Mouse (Mus musculus): ENCODE measurements at regions not wholly inside any gene's neighbourhood (a gene's known extent, or its start where the extent isn't known, plus 50 kb on each side); places are given as distances from the start of the nearest gene placed in this dataset.

GRCm38 (mm10) chr15:14000952-14001351, 827.5 kb upstream of the Cdh6 start:
- DNase-seq (ENCODE audit: low read depth, low spot score) (no peak), ATAC-seq (no peak)
- POLR2A ChIA-PET: interaction anchor here (0.6 kb wide), 1 partner anchor 1380 kb away, joined by 4 read pairs; no protein-coding TSS in a partner anchor
- CTCF ChIA-PET: no interaction called here
- H3K27me3 ChIP-seq: peaks cover 6% of the 10 kb centered on the region
- in situ Hi-C loops (cut with MboI; ENCODE audit: low pct_unique_long_range_greater_than_20kb): no loop called here
- no peak for TF ChIP-seq CTCF (IDR thresholded peaks at IDR 0.05)

GRCm38 (mm10) chr15:13989768-13990167, 816.3 kb upstream of the Cdh6 start:
- ChIA-PET CTCF (no interaction called here), POLR2A (no interaction called here)
- TF ChIP-seq CTCF (IDR thresholded peaks at IDR 0.05): no peak

GRCm38 (mm10) chr15:13988919-13989510, 815.5 kb upstream of the Cdh6 start:
- no peak for TF ChIP-seq CTCF (IDR thresholded peaks at IDR 0.05)
- in situ Hi-C loops (cut with MboI; ENCODE audit: low pct_unique_long_range_greater_than_20kb): no loop called here
- ChIA-PET POLR2A (no interaction called here), CTCF (no interaction called here)
- H3K27me3 ChIP-seq: peaks cover 6% of the 10 kb centered on the region
- no peak for ATAC-seq
- no peak for DNase-seq (ENCODE audit: low read depth, low spot score)

More at GRCm38 (mm10) chr15:13989768-13990167, 816.3 kb upstream of the Cdh6 start:
- no peak for DNase-seq (ENCODE audit: low read depth, low spot score)
- peaks cover 5% of the 10 kb centered on the region for H3K27me3 ChIP-seq
- in situ Hi-C loops (cut with MboI; ENCODE audit: low pct_unique_long_range_greater_than_20kb): no loop called here
- no peak for ATAC-seq

GRCm38 (mm10) chr15:13969811-13970210, 796.3 kb upstream of the Cdh6 start:
- peaks cover 3% of the 10 kb centered on the region for H3K27me3 ChIP-seq
- ATAC-seq: no peak
- TF ChIP-seq CTCF (IDR thresholded peaks at IDR 0.05): no peak
- ChIA-PET POLR2A (no interaction called here), CTCF (interaction anchor here (0.9 kb wide), 1 partner anchor 11 kb away, joined by 3 read pairs; no protein-coding TSS in a partner anchor)
- in situ Hi-C loops (cut with MboI; ENCODE audit: low pct_unique_long_range_greater_than_20kb): no loop called here
- DNase-seq (ENCODE audit: low read depth, low spot score): no peak

Data from Patski (cell line).